Mouse (Mus musculus) megakaryocyte progenitor cell, adult 5-6 weeks (primary cell): Measurements from ENCODE around the gene Hydin. TPM values are rescaled to one million over a fixed set of nuclear protein-coding genes. Genes with fewer than 3 reads are reported as not detected.

Experiments used
- ATAC-seq: replicated peaks from 2 replicates; pipeline ENCODE4 v1.8.0; 2016; ENCODE audit warnings: mild to moderate bottlenecking, moderate TSS enrichment, inconsistent platforms; ENCODE audit not compliant: poor library complexity
- total RNA-seq, 2 experiments: library from RNA; stranded (forward) in 1 of 2; stranded (reverse) in 1 of 2; fragments of 157-497, 149-512 nt in 1 of 2; fragments of 200-1000 nt in 1 of 2; gene quantifications; 2 replicates each; pipeline versions ENCODE4 v1.2.3 to v1.2.4; 2015 to 2017

Hydin gene
- total RNA-seq, 2 experiments from 2014 or later = not detected

GRCm38 (mm10) chr8:110629245-110630063, 362.7 kb downstream of the Hydin start:
- peak; percentile 77 for ATAC-seq

- no peak for ATAC-seq
These were observed 363.3 kb downstream of the Hydin start for GRCm38 (mm10) chr8:110630079-110630478.

- ATAC-seq = 0 out of 2 replicates have a peak, but pooled peaks have one; percentile 26
These were observed 363.8 kb downstream of the Hydin start for GRCm38 (mm10) chr8:110630571-110631071.

- no peak for ATAC-seq
These were observed 364.4 kb downstream of the Hydin start for GRCm38 (mm10) chr8:110631201-110631600.

GRCm38 (mm10) chr8:110633814-110634213, 367.0 kb downstream of the Hydin start:
- no peak for ATAC-seq

GRCm38 (mm10) chr8:110636182-110636581, 369.4 kb downstream of the Hydin start:
- ATAC-seq = no peak

- no peak for ATAC-seq
These were observed 375.6 kb downstream of the Hydin start for GRCm38 (mm10) chr8:110642331-110642730.

GRCm38 (mm10) chr8:110643177-110643576, 376.4 kb downstream of the Hydin start:
- no peak for ATAC-seq

- ATAC-seq = no peak
These were observed 377.6 kb downstream of the Hydin start for GRCm38 (mm10) chr8:110644422-110644821.

GRCm38 (mm10) chr8:110644901-110645300, 378.1 kb downstream of the Hydin start:
- no peak for ATAC-seq

GRCm38 (mm10) chr8:110645340-110645739, 378.6 kb downstream of the Hydin start:
- no peak for ATAC-seq

GRCm38 (mm10) chr8:110646064-110646463, 379.3 kb downstream of the Hydin start:
- peak; percentile 95 for ATAC-seq

GRCm38 (mm10) chr8:110648577-110648976, 381.8 kb downstream of the Hydin start:
- ATAC-seq = no peak

GRCm38 (mm10) chr8:110649286-110649685, 382.5 kb downstream of the Hydin start:
- no peak for ATAC-seq

GRCm38 (mm10) chr8:110650838-110651237, 384.1 kb downstream of the Hydin start:
- ATAC-seq = no peak

GRCm38 (mm10) chr8:110651847-110652246, 385.1 kb downstream of the Hydin start:
- no peak for ATAC-seq

- ATAC-seq = no peak
These were observed 387.6 kb downstream of the Hydin start for GRCm38 (mm10) chr8:110654075-110655060.

GRCm38 (mm10) chr8:110655827-110656226, 389.1 kb downstream of the Hydin start:
- ATAC-seq = no peak

- no peak for ATAC-seq
These were observed 390.9 kb downstream of the Hydin start for GRCm38 (mm10) chr8:110657661-110658060.
